Mouse (Mus musculus) kidney, embryonic 16.5 days (tissue): ENCODE measurements around the gene Phlpp1. TPM values are rescaled to one million over a fixed set of nuclear protein-coding genes. Genes with fewer than 3 reads are reported as not detected.
A peak's percentile ranks its signal among the peaks of the same experiment; 100 is the strongest.
"Not testable (repeated sequence)": the region's sequence is repeated elsewhere in the genome, so short reads cannot be mapped to it uniquely, and the experiment has no call there.

Experiments used
- ATAC-seq: fragments of 200-750 bp; cut with Nextera tagmentation; 2 replicates; pipeline ENCODE4 v1.8.0; 2017; ENCODE audit warnings: moderate TSS enrichment; ENCODE audit not compliant: low FRiP score, low TSS enrichment
- H3K27ac ChIP-seq: fragments of 300-500 bp; sonication (generic); 2 replicates; pipeline ENCODE4 v1.5.1; 2014; ENCODE audit warnings: low read length
- H3K27me3 ChIP-seq: fragments of 300-500 bp; sonication (generic); 2 replicates; pipeline ENCODE4 v1.6.1; 2014; ENCODE audit warnings: low read length, control low read depth, mixed read lengths; ENCODE audit not compliant: insufficient read depth
- H3K36me3 ChIP-seq: fragments of 300-500 bp; sonication (generic); 2 replicates; pipeline ENCODE4 v1.6.1; 2014; ENCODE audit warnings: low read length, control low read depth, mixed read lengths; ENCODE audit not compliant: insufficient read depth
- H3K4me1 ChIP-seq: fragments of 300-500 bp; sonication (generic); 2 replicates; pipeline ENCODE4 v1.6.1; 2014; ENCODE audit warnings: low read length, control low read depth, mixed read lengths; ENCODE audit not compliant: insufficient read depth
- H3K4me2 ChIP-seq: fragments of 300-500 bp; sonication (generic); replicated peaks from 2 replicates; pipeline ENCODE4 v1.6.1; 2014; ENCODE audit warnings: low read depth, low read length
- H3K4me3 ChIP-seq: fragments of 300-500 bp; sonication (generic); 2 replicates; pipeline ENCODE4 v1.5.1; 2014; ENCODE audit warnings: mild to moderate bottlenecking, low read length
- H3K9ac ChIP-seq: fragments of 300-500 bp; sonication (generic); replicated peaks from 2 replicates; pipeline ENCODE4 v1.6.1; 2014; ENCODE audit warnings: low read length
- H3K9me3 ChIP-seq: fragments of 300-500 bp; sonication (generic); 2 replicates; pipeline ENCODE4 v1.6.1; 2016; ENCODE audit warnings: low read length, control low read depth
- WGBS: fragments of 180-500 bp; shearing (Covaris S2); extraction: QIAGEN DNeasy Blood & Tissue Kit; methylation state at CpG from one replicate; pipeline ENCODE4 v1.1.7; 2014; 5-methylcytosine and 5-hydroxymethylcytosine counted together
- polyA plus RNA-seq: library from polyadenylated mRNA; unstranded; fragments of >200 nt; fragmentation: Nextera tagmentation; extraction: Ambion mirVana; gene quantifications from 2 replicates; pipeline ENCODE4 v1.2.1, GENCODE M21; 2015

The Phlpp1 gene
- polyA plus RNA-seq, 1 experiment from 2014 or later, result 3.0 TPM

DNA sequence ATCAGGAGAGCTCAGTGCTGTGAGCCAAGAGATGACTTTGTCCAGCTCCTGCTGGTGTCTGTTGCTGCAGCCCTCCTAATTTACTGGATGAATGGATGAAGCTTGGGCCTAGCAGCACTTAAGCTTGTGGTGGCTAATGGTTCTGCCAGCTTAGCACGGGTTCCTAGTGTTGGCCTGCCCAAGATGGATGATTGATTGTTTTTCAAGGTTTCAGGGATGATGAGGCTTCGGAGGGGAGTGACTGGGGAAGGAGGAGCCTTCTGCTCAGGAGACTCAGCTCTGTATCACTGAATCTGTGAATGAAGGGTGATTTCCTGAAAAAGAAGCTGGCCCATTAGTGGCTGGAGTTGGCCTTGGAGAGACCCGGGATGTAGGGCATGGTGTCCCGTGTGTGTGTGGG is 105.7 kb downstream of the Phlpp1 start:
- Histone ChIP-seq H3K4me1 (peaks cover 24% of the 10 kb centered on the region), H3K4me2 (no peak overlapping the region), H3K36me3 (no peaks in the 10 kb centered on the region), H3K4me3 (no peak overlapping the region), H3K27ac (no peak overlapping the region), H3K27me3 (no peaks in the 10 kb centered on the region), H3K9ac (no peak overlapping the region), H3K9me3 (no peaks in the 10 kb centered on the region)
- ATAC-seq, result no peak
- WGBS, result 37% methylated on average over 4 of the region's 4 CpGs

DNA sequence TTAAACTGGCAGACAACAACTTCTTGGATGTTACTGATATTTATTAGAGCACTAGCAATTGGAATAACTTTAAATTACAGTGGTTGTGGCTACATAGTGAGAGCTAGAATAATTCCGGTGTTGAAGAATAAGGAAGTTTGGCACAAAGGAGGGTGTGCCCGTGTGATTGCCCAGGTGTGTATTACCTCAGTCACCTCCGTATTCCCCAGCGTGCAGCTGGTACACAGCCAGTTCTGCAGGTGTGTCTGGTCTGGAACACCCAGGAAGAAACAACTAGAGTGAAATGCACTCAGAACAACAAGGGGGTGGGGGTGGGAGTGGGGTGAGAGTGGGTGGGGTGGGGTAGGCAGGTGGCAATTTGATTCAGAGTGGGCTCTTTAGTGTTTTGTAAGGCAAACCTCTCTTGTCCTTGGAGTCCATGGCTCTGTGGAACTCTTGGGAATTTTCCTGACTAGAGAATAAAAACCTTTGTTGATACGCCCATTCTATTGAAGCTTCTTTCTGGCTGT is 107.1 kb downstream of the Phlpp1 start:
- no peak overlapping the region for H3K4me3 ChIP-seq
- 73% methylated on average over 5 of the region's 5 CpGs for WGBS
- ATAC-seq, result no peak
- H3K27ac ChIP-seq, result no peak overlapping the region
- peaks cover 24% of the 10 kb centered on the region for H3K4me1 ChIP-seq
- H3K9me3 ChIP-seq, result no peaks in the 10 kb centered on the region
- no peak overlapping the region for H3K9ac ChIP-seq
- H3K36me3 ChIP-seq, result no peaks in the 10 kb centered on the region
- no peaks in the 10 kb centered on the region for H3K27me3 ChIP-seq
- H3K4me2 ChIP-seq, result no peak overlapping the region

DNA sequence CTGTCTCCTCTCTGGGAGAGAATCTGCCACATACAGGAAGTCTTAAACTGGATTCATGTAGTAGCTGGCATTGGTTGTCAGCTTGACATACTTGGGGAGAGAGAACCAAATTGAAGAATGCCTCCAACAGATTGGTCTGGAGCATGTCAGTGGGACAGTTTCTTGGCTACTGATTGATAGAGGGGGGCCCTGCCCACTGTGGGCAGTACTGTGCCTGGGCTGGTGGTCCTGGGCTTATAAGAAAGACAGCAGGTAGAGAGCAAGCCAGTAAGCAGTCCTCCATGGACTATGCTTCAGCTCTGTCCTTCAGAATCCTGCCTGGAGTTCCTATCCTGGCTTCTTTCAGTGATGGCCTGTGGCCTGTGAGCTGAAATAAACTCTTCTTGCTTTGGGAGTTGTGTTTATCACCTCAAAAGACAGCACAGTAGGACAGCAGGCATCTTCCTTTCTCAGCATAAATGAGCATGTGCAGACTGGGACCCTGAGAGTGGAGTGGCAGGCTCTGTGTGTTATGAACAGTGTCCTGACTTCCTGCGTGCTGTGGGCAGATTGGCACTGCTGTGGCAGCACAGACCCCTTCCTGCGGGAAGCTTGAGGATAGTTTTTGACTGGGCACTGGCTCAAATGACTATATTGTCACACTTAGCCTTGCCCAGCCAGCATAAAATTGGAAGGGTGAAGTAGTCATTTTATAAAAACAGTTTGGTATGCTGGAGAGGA is 108.0 kb downstream of the Phlpp1 start:
- Histone ChIP-seq H3K4me2 (no peak overlapping the region), H3K4me3 (no peak overlapping the region), H3K4me1 (peaks cover 15% of the 10 kb centered on the region), H3K36me3 (no peaks in the 10 kb centered on the region), H3K9me3 (no peaks in the 10 kb centered on the region), H3K27ac (no peak overlapping the region), H3K27me3 (no peaks in the 10 kb centered on the region), H3K9ac (no peak overlapping the region)
- 76% methylated on average over 2 of the region's 2 CpGs for WGBS
- ATAC-seq, result no peak

DNA sequence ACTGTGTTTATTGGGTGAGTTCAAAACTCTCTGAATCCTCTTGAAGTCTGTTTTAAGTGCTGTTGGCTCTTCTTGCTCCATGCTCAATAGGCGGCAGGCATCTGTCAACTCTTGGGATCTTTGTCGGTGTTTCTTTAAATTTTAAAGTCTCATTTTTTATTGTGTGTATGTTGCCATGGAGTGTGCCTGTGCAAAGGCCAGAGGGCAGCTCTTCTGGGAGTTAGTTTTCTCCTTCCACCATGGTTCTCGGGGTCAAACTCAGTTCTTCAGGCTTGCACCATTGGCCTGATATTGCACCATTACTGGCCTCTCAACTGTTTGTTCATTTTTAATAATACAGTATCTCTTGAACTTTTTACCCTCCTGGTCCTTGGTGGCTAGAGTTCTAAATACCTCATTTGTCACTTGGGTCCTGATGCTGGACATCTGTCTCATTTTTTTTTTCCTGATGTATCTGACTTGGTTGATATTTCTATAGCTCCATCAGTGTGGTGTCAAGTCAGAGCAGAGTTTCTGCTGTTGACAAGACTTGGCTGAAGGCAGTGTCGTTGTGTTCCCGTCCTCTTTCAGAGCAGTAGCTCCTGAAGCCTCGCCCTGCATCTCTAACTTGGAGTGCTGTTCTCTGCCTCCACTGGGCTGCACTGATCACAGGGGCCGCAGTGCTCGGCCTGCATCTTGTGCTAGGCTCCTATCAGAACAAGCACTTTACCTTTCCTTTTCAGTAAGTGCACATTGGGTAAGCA is 108.8 kb downstream of the Phlpp1 start:
- Histone ChIP-seq H3K9ac (no peak overlapping the region), H3K27me3 (no peaks in the 10 kb centered on the region), H3K27ac (no peak overlapping the region), H3K4me3 (no peak overlapping the region), H3K9me3 (no peaks in the 10 kb centered on the region), H3K36me3 (no peaks in the 10 kb centered on the region), H3K4me1 (peaks cover 11% of the 10 kb centered on the region; the same call in 1 of the 2 replicates), H3K4me2 (no peak overlapping the region)
- ATAC-seq, result no peak
- WGBS, result 70% methylated on average over 8 of the region's 8 CpGs

DNA sequence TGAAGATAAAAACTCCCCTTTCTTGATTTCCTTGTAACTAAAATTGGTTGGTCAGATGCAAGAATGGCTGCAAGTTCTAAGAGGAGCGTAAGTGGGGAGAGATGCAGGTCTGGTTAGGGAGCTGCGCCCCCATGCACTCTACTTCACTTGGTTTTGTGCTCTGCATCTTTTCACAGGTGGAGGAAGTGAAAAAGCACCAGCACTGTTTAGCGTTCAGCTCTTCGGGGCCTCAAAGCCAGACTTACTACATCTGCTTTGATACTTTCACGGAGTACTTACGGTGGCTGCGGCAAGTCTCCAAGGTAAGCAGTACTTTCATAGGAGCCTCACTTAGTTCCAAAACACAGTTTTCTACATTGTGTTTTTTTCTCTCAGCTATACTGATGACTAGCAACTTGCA is 115.3 kb downstream of the Phlpp1 start:
- H3K9ac ChIP-seq, result no peak overlapping the region
- ATAC-seq, result no peak
- H3K4me3 ChIP-seq, result no peak overlapping the region
- no peaks in the 10 kb centered on the region for H3K9me3 ChIP-seq
- no peaks in the 10 kb centered on the region for H3K36me3 ChIP-seq
- no peaks in the 10 kb centered on the region for H3K4me1 ChIP-seq
- 96% methylated on average over 7 of the region's 7 CpGs for WGBS
- H3K27me3 ChIP-seq, result no peaks in the 10 kb centered on the region
- H3K27ac ChIP-seq, result no peak overlapping the region
- no peak overlapping the region for H3K4me2 ChIP-seq

DNA sequence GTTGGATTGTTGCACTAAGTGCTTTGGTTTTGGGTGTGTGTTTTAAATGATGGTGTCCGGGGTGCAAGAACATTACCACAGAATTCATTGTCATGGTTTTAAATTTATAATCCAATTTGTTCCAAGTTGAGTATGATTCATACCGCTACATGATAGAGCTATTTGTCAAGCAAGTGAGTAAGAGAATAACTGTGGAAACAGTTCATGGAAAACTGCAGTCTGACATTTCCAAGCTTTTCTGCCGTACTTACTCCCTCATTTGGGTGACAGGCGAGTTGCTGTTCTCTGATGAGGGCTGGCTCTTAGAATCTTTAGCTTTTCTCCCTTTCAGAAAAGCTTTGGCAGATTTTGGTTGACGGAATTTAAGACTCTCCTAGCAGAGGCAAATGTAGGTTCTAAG is 117.5 kb downstream of the Phlpp1 start:
- no peak overlapping the region for H3K9ac ChIP-seq
- no peak for ATAC-seq
- no peaks in the 10 kb centered on the region for H3K9me3 ChIP-seq
- no peaks in the 10 kb centered on the region for H3K36me3 ChIP-seq
- no peaks in the 10 kb centered on the region for H3K4me1 ChIP-seq
- no peak overlapping the region for H3K4me3 ChIP-seq
- no peaks in the 10 kb centered on the region for H3K27me3 ChIP-seq
- WGBS, result 52% methylated on average over 5 of the region's 5 CpGs
- H3K4me2 ChIP-seq, result no peak overlapping the region
- no peak overlapping the region for H3K27ac ChIP-seq

DNA sequence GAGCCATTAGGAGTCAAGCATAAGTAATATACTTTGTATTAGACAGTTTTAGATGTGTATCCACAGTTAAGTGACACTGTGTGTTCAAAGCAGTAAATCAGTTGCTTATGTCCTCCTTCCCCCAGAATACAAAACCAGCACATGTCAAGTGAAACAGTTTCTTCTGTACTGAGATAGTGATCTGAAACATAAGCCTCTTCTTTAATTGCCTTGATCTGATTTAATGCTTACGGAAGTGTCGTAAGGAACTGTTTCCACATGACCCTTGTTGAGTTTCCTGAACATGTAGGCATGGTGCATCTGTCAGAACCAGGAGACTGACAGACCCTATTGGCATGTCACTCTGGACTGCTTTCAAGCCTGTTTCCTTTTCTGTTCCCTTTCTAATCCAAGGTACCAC is 118.0 kb downstream of the Phlpp1 start:
- no peaks in the 10 kb centered on the region for H3K4me1 ChIP-seq

DNA sequence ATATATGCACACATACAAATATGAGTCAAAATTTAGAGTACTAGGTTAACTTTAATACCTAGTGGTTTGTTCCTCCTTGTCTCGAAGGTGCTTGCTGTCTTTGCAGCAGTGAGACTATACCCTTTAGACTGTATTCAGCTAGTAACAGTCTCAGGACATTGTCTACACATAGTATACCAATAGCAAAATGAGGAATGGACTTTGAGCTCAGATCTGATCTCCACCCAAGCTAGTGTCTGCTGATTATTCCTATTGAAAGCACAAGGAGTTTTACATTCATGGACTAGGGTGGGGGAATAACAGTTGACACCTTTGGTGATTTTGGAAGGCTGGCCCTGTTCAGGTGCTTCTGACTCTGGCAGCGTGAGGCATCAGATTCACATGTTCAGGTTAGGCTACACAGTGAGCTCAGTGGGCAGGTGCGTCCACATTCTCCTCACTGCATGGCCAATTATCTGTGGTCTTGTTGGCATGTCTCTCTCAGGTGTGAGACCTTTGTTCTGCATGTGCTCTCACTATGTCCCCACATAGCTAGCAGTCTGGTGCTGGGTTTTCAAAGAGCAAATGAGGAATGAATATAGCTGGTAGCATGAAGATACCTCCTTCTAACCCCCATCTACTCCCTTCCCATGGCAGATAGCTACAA is 138.0 kb downstream of the Phlpp1 start:
- Histone ChIP-seq H3K4me2 (no peak overlapping the region), H3K9ac (no peak overlapping the region), H3K36me3 (no peaks in the 10 kb centered on the region), H3K4me1 (no peaks in the 10 kb centered on the region), H3K9me3 (no peaks in the 10 kb centered on the region), H3K27ac (no peak overlapping the region), H3K4me3 (no peak overlapping the region), H3K27me3 (no peaks in the 10 kb centered on the region)
- ATAC-seq, result no peak
- WGBS, result 97% methylated on average over 3 of the region's 3 CpGs

More for the DNA sequence above, 118.0 kb downstream of the Phlpp1 start:
- H3K4me2 ChIP-seq, result no peak overlapping the region
- no peaks in the 10 kb centered on the region for H3K9me3 ChIP-seq
- H3K36me3 ChIP-seq, result no peaks in the 10 kb centered on the region
- ATAC-seq, result 0 out of 2 replicates have a peak, but pooled peaks have one; percentile 42
- H3K4me3 ChIP-seq, result no peak overlapping the region
- 31% methylated on average over 2 of the region's 2 CpGs for WGBS
- no peaks in the 10 kb centered on the region for H3K27me3 ChIP-seq
- H3K9ac ChIP-seq, result no peak overlapping the region
- H3K27ac ChIP-seq, result no peak overlapping the region

DNA sequence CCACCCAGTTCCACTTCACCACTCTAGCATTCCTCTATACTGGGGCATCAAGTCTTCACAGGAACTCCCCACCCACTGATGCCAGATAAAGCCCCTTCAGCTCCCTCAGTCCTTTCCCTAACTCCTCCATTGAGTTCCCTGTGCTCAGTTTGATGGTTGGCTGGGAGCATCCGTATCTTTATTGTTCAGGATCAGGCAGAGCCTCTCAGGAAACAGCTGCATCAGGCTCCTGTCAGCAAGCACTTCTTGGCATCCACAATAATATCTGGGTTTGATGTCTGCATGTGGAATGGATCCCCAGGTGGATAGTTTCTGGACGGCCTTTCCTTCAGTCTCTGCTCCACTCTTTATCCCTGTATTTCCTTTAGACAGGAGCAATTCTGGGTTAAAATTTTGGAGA is 138.7 kb downstream of the Phlpp1 start:
- 73% methylated on average over 2 of the region's 2 CpGs for WGBS
- H3K27me3 ChIP-seq, result no peaks in the 10 kb centered on the region
- H3K4me1 ChIP-seq, result no peaks in the 10 kb centered on the region
- no peaks in the 10 kb centered on the region for H3K36me3 ChIP-seq
- no peak overlapping the region for H3K4me2 ChIP-seq
- H3K9ac ChIP-seq, result no peak overlapping the region
- no peak for ATAC-seq
- H3K27ac ChIP-seq, result no peak overlapping the region
- no peak overlapping the region for H3K4me3 ChIP-seq
- H3K9me3 ChIP-seq, result no peaks in the 10 kb centered on the region

DNA sequence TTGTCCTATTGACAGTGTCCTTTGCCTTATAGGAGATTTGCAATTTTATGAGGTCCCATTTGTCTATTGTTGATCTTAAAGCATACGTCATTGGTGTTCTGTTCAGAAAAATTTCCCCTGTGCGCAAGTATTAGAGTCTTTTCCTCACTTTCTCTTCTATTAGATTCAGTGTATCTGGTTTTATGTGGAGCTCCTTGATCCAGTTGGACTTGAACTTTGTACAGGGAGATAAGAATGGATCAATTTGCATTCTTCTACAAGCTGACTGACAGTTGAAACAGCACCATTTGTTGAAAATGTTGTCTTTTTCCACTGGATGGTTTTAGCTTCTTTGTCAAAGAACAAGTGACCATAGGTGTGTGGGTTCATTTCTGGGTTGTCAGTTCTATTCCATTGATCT is 140.3 kb downstream of the Phlpp1 start:
- H3K27me3 ChIP-seq, H3K9ac ChIP-seq: not testable (repeated sequence)
- WGBS, result 96% methylated on average over 2 of the region's 2 CpGs

More for the DNA sequence above, 140.3 kb downstream of the Phlpp1 start:
- H3K4me2 ChIP-seq, ATAC-seq, H3K36me3 ChIP-seq, H3K9me3 ChIP-seq, H3K4me3 ChIP-seq, H3K4me1 ChIP-seq, H3K27ac ChIP-seq: not testable (repeated sequence)
